Mouse (Mus musculus) heart, postnatal 0 days (tissue): ENCODE data around the gene Armcx4.

Source experiments
- CTCF ChIP-seq: IDR thresholded peaks from 2 replicates; pipeline ENCODE4 v1.5.1; 2016; ENCODE audit warnings: antibody characterized with exemption, control low read depth, low read depth
- EP300 ChIP-seq: IDR thresholded peaks from 2 replicates; pipeline ENCODE4 v1.6.1; 2016; ENCODE audit warnings: antibody characterized with exemption, low read depth

- TF ChIP-seq CTCF: no peak
- TF ChIP-seq EP300: no peak
Measured at GRCm38 (mm10) chrX:134647421-134647820, 38.9 kb upstream of the Armcx4 start.
